Mouse (Mus musculus) heart, embryonic 11.5 days (tissue): ENCODE data around the gene Epb41l3. TPM values are rescaled to one million over a fixed set of nuclear protein-coding genes. Genes with fewer than 3 reads are reported as not detected.

Experiments used
- ATAC-seq: fragments of 200-750 bp; cut with Nextera tagmentation; replicated peaks from 2 replicates; pipeline ENCODE4 v1.8.0; 2017; ENCODE audit warnings: moderate library complexity; ENCODE audit not compliant: insufficient number of reproducible peaks, low FRiP score, low TSS enrichment
- H3K27ac ChIP-seq: fragments of 300-500 bp; sonication (generic); 2 replicates; pipeline ENCODE4 v1.5.1; 2014; ENCODE audit warnings: mild to moderate bottlenecking, low read depth, low read length
- H3K27me3 ChIP-seq: fragments of 300-500 bp; sonication (generic); 2 replicates; pipeline ENCODE4 v1.6.1; 2014; ENCODE audit warnings: mild to moderate bottlenecking, low read length, mixed read lengths; ENCODE audit not compliant: control insufficient read depth, insufficient read depth
- H3K36me3 ChIP-seq: fragments of 300-500 bp; sonication (generic); 2 replicates; pipeline ENCODE4 v1.6.1; 2014; ENCODE audit warnings: mild to moderate bottlenecking, low read length, moderate library complexity, mixed read lengths; ENCODE audit not compliant: control insufficient read depth, insufficient read depth
- H3K4me1 ChIP-seq: fragments of 300-500 bp; sonication (generic); 2 replicates; pipeline ENCODE4 v1.6.1; 2014; ENCODE audit warnings: low read length; ENCODE audit not compliant: control insufficient read depth, insufficient read depth
- H3K4me2 ChIP-seq: fragments of 300-500 bp; sonication (generic); 2 replicates; pipeline ENCODE4 v1.6.1; 2014; ENCODE audit warnings: mild to moderate bottlenecking, moderate library complexity
- H3K4me3 ChIP-seq: fragments of 300-500 bp; sonication (generic); 2 replicates; pipeline ENCODE4 v1.5.1; 2014; ENCODE audit warnings: low read depth, low read length
- H3K9ac ChIP-seq: fragments of 300-500 bp; sonication (generic); 2 replicates; pipeline ENCODE4 v1.6.1; 2014; ENCODE audit warnings: mild to moderate bottlenecking, low read depth, low read length, moderate library complexity
- H3K9me3 ChIP-seq: fragments of 300-500 bp; sonication (generic); replicated peaks from 2 replicates; pipeline ENCODE4 v1.6.1; 2016; ENCODE audit warnings: low read length; ENCODE audit not compliant: control insufficient read depth
- WGBS: fragments of 180-500 bp; shearing (Covaris S2); extraction: QIAGEN DNeasy Blood & Tissue Kit; methylation state at CpG from one replicate; pipeline ENCODE4 v1.1.7; 2014; ENCODE audit not compliant: insufficient replicate concordance; 5-methylcytosine and 5-hydroxymethylcytosine counted together
- polyA plus RNA-seq: library from polyadenylated mRNA; unstranded; fragments of >200 nt; fragmentation: Nextera tagmentation; extraction: Ambion mirVana; gene quantifications from 2 replicates; pipeline ENCODE4 v1.2.1, GENCODE M21; 2014

Epb41l3 gene
- polyA plus RNA-seq, 1 experiment from 2014 or later, result 118 TPM

- no peak for ATAC-seq
- WGBS, result 84% methylated on average over 12 of the region's 12 CpGs
- H3K4me3 ChIP-seq, result no peak overlapping the region
- no peak overlapping the region for H3K4me2 ChIP-seq
- H3K4me1 ChIP-seq, result no peaks in the 10 kb centered on the region
- no peak overlapping the region for H3K9ac ChIP-seq
- no peak overlapping the region for H3K27ac ChIP-seq
- no peaks in the 10 kb centered on the region for H3K9me3 ChIP-seq
- peaks cover 35% of the 10 kb centered on the region for H3K36me3 ChIP-seq
- H3K27me3 ChIP-seq, result no peaks in the 10 kb centered on the region
Observed at GRCm38 (mm10) chr17:69288130-69288529, 212.6 kb downstream of the Epb41l3 start.

GRCm38 (mm10) chr17:69290272-69290671 lies 214.8 kb downstream of the Epb41l3 start:
- Histone ChIP-seq H3K4me2 (no peak overlapping the region), H3K4me1 (no peaks in the 10 kb centered on the region), H3K4me3 (no peak overlapping the region), H3K9me3 (no peaks in the 10 kb centered on the region), H3K27me3 (no peaks in the 10 kb centered on the region), H3K27ac (no peak overlapping the region), H3K36me3 (peaks cover 27% of the 10 kb centered on the region), H3K9ac (no peak overlapping the region)
- no peak for ATAC-seq
- WGBS, result 81% methylated on average over 3 of the region's 3 CpGs

DNA sequence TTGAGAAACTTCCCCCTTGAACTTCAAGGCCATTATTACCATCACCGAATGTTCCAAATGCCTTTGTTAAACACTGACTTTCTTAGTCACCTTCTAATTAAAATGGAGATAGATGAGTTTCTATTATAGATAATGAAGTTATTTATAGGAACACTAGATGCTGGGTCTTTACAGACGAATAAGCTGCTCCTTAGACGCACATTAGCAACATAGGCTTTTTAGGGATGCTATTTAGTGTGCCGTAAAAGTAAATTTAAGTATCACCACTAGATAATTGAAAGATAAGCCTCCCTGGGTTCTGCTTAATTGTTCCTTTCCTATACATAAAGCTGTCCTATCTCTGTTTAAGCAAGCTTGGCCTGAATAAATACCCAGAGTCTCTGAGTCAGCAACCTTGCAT lies 226.1 kb downstream of the Epb41l3 start:
- H3K4me3 ChIP-seq, result no peak overlapping the region
- H3K4me2 ChIP-seq, result no peak overlapping the region

DNA sequence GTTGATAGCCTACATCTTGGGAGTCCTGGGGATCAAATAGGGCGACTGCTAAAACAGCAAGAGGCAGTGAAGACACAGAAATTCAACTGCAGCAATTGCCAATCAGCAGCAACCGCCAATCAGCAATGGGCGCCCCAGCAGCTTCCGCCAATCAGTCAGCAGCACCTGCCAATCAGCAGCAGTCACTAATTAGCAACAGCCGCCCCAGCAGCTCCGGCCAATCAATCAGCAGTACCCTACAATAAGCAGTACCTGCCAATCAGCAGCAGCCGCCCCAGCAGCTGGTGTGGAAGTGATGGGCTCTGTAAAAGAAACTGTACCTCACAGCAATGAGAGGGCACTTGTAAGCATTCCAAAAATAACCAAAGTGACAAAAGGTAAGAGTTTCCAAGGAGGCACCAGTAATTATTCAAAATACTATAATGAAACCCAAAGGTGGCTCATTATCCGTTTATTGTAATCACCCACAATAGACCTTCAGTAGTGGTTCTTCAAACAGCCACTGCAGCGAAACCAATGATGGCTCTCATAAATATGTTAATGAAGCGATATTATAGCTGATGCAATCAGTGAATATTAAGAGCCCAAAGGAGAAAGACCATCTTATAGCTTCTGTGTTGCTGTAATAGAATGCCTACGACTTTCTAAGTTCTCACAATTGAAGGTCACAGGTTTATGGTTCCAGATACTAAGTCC lies 228.2 kb downstream of the Epb41l3 start:
- WGBS, result 69% methylated on average over 11 of the region's 11 CpGs
- H3K4me2 ChIP-seq, result no peak overlapping the region
- H3K9me3 ChIP-seq, result no peaks in the 10 kb centered on the region
- H3K36me3 ChIP-seq, result no peaks in the 10 kb centered on the region
- H3K9ac ChIP-seq, result no peak overlapping the region
- H3K4me3 ChIP-seq, result no peak overlapping the region
- H3K27me3 ChIP-seq, result no peaks in the 10 kb centered on the region
- H3K4me1 ChIP-seq, result 0 out of 2 replicates have a peak, but pooled peaks cover 4% of the 10 kb centered on the region
- ATAC-seq, result no peak
- H3K27ac ChIP-seq, result no peak overlapping the region

More for the DNA sequence above, 226.1 kb downstream of the Epb41l3 start:
- no peaks in the 10 kb centered on the region for H3K27me3 ChIP-seq
- no peak overlapping the region for H3K9ac ChIP-seq
- ATAC-seq, result no peak
- 0 out of 2 replicates have a peak, but pooled peaks cover 4% of the 10 kb centered on the region for H3K4me1 ChIP-seq
- no peaks in the 10 kb centered on the region for H3K36me3 ChIP-seq
- no peak overlapping the region for H3K27ac ChIP-seq
- WGBS, result 67% methylated on average over 4 of the region's 4 CpGs
- no peaks in the 10 kb centered on the region for H3K9me3 ChIP-seq

- Histone ChIP-seq H3K4me1 (no peaks in the 10 kb centered on the region), H3K36me3 (no peaks in the 10 kb centered on the region), H3K27me3 (no peaks in the 10 kb centered on the region), H3K9ac (no peak overlapping the region), H3K4me3 (no peak overlapping the region), H3K4me2 (no peak overlapping the region), H3K9me3 (no peaks in the 10 kb centered on the region), H3K27ac (no peak overlapping the region)
- no peak for ATAC-seq
- 77% methylated on average over 9 of the region's 9 CpGs for WGBS
Observed at GRCm38 (mm10) chr17:69307636-69308035, 232.2 kb downstream of the Epb41l3 start.

- H3K27ac ChIP-seq, result no peak overlapping the region
- H3K4me1 ChIP-seq, result no peaks in the 10 kb centered on the region
- H3K27me3 ChIP-seq, result no peaks in the 10 kb centered on the region
- H3K4me3 ChIP-seq, result no peak overlapping the region
- WGBS, result 76% methylated on average over 4 of the region's 4 CpGs
- ATAC-seq, result no peak
- no peaks in the 10 kb centered on the region for H3K36me3 ChIP-seq
- H3K4me2 ChIP-seq, result no peak overlapping the region
- no peaks in the 10 kb centered on the region for H3K9me3 ChIP-seq
- no peak overlapping the region for H3K9ac ChIP-seq
Observed at GRCm38 (mm10) chr17:69309872-69310271, 234.4 kb downstream of the Epb41l3 start.

GRCm38 (mm10) chr17:69320496-69320895 lies 245.0 kb downstream of the Epb41l3 start:
- H3K9me3 ChIP-seq, result no peaks in the 10 kb centered on the region
- H3K9ac ChIP-seq, result no peak overlapping the region
- H3K27me3 ChIP-seq, result no peaks in the 10 kb centered on the region
- H3K27ac ChIP-seq, result no peak overlapping the region
- H3K4me3 ChIP-seq, result no peak overlapping the region
- no peak for ATAC-seq
- no peak overlapping the region for H3K4me2 ChIP-seq
- H3K4me1 ChIP-seq, result no peaks in the 10 kb centered on the region
- 81% methylated on average over 10 of the region's 10 CpGs for WGBS
- H3K36me3 ChIP-seq, result no peaks in the 10 kb centered on the region

DNA sequence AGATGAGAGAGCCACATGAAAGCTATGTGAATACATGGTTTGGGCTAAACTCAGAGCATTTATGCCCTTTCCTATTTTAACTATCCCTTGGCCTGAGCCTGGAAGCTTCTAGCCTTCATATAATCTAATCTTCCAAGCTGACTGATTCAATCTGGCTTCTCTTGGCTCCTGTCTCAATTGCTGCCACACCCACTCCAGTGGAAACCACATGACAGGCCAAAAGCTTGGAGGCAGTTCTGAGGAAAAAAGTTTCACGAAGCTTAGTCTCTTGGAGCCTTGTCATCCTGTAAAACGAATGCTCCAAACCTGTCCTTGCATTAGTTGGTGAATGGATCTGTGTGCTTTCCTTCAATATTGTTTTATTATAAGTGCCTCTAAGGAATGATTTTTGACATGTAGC lies 247.2 kb downstream of the Epb41l3 start:
- Histone ChIP-seq H3K27me3 (no peaks in the 10 kb centered on the region), H3K4me3 (no peak overlapping the region), H3K4me2 (no peak overlapping the region), H3K9ac (no peak overlapping the region), H3K27ac (no peak overlapping the region), H3K9me3 (no peaks in the 10 kb centered on the region), H3K4me1 (no peaks in the 10 kb centered on the region), H3K36me3 (no peaks in the 10 kb centered on the region)
- WGBS, result 85% methylated on average over 2 of the region's 2 CpGs
- no peak for ATAC-seq
